Mouse (Mus musculus): ENCODE measurements around the gene Hist1h2bq. TPM values are rescaled to one million over a fixed set of nuclear protein-coding genes. Genes with fewer than 3 reads are reported as not detected.
"Not testable (repeated sequence)": the region's sequence is repeated elsewhere in the genome, so short reads cannot be mapped to it uniquely, and the experiment has no call there.

Hist1h2bq gene
- polyA plus RNA-seq, 1 experiment from 2014 or later: 25.2 TPM

DNA sequence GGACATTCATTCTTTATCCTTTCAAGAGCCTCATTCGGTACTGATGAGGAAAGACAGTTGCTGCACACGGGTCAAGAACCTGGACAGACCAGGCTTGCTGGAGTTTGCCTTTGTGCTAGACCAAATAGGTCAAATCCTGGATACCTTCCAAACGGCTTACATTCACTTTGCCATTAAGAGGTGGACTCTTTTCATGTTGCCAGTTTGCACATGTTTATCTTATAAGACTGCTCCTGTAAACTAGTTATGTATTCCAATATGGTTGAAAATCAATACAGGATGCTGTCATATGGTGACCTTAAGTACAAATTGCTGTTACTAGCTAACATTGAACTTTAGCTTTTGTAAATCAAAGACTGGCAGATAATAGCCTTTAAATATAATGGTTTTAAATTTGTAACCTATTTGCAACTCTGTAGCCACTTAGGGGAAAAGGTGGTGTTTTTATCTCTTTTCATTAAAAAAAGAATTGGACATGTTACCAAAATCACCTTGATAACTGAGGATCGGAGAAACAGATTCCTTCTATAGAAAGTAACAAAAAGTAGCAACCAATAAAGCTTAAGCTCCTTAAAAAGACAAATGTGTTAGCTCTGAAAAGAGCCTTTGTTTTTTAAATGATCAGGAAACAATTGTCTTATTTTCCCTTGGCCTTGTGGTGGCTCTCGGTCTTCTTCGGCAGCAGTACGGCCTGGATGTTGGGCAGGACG, 23.7 kb downstream of the Hist1h2bq start:
- DNase-seq (ENCODE audit: low spot score) (peak; percentile 69), ATAC-seq (ENCODE audit: insufficient number of reproducible peaks, low FRiP score, low TSS enrichment, low read depth) (no peak)
- peak overlapping the region; percentile 42 for H3K4me2 ChIP-seq (ENCODE audit: low read depth, severe bottlenecking)
- H3K27ac ChIP-seq (replicated peaks; ENCODE audit: low read depth, low read length): peak overlapping the region; percentile 93
- H3K4me1 ChIP-seq (ENCODE audit: control insufficient read depth, insufficient read depth, low read length): peaks cover 8% of the 10 kb centered on the region; the same call in 1 of the 2 replicates
- 7% methylated on average over 8 of the region's 8 CpGs for whole genome bisulfite sequencing
- H3K36me3 ChIP-seq (ENCODE audit: control insufficient read depth, insufficient read depth, low read length): no peaks in the 10 kb centered on the region
- H3K9ac ChIP-seq (ENCODE audit: low read length): peak overlapping the region; percentile 63
- H3K9me3 ChIP-seq (ENCODE audit: control insufficient read depth, low read length): no peaks in the 10 kb centered on the region
- peak overlapping the region; percentile 28 for H3K4me3 ChIP-seq (ENCODE audit: low read depth, low read length)
- H3K27me3 ChIP-seq (ENCODE audit: control insufficient read depth, insufficient read depth, low read length): no peaks in the 10 kb centered on the region

DNA sequence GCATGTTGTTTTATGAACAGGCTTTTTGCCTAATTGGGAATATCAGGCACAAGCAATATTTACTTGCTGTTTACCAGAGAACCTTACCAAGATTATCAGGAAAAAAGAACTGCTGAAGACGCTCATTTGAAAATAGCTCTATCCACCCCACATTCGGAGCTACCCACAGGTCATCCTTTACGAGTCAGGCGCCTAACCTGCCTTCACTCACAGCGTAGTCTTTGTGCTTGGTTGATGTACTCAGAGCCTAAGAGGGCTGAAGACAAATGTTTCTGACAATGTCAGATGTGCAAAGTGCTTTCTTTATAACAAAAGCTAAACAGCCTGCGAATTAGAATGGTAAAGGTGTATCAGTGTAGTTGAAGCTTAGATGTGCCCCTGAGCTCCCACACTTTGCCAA, 25.7 kb downstream of the Hist1h2bq start:
- Histone ChIP-seq H3K9me3 (ENCODE audit: control insufficient read depth, low read length) (no peaks in the 10 kb centered on the region), H3K4me1 (ENCODE audit: control insufficient read depth, insufficient read depth, low read length) (peaks cover 8% of the 10 kb centered on the region; the same call in 1 of the 2 replicates), H3K36me3 (ENCODE audit: control insufficient read depth, insufficient read depth, low read length) (no peaks in the 10 kb centered on the region), H3K27ac (replicated peaks; ENCODE audit: low read depth, low read length) (peak overlapping the region; percentile 89), H3K4me2 (ENCODE audit: low read depth, severe bottlenecking) (peak overlapping the region; percentile 50), H3K4me3 (ENCODE audit: low read depth, low read length) (no peak overlapping the region), H3K9ac (ENCODE audit: low read length) (peak overlapping the region; percentile 35), H3K27me3 (ENCODE audit: control insufficient read depth, insufficient read depth, low read length) (no peaks in the 10 kb centered on the region)
- ATAC-seq (ENCODE audit: insufficient number of reproducible peaks, low FRiP score, low TSS enrichment, low read depth): no peak
- WGBS: 27% methylated on average over 6 of the region's 6 CpGs
- DNase-seq (ENCODE audit: low spot score): peak; percentile 27

DNA sequence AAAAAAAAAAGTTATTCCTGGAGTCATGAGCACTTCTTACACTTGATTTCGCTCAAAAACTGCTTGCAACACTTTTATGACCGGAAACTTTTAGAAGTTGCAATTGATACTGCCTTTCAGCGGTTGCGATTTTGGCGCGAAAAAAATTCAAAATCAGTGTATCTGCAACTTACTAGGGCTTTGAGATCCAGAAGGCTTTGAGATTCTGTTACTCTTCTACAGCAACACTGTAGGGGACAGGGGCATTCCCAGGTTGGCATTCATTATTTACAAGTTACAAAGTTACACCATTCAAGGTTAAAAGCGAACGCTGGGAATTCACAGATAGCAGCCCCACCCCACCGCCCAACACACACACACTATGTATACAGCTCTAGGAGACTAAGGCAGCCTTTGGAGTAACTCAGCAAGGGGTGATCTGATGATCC, 26.2 kb downstream of the Hist1h2bq start:
- Histone ChIP-seq H3K4me1 (ENCODE audit: control insufficient read depth, insufficient read depth, low read length) (peaks cover 8% of the 10 kb centered on the region; the same call in 1 of the 2 replicates), H3K4me2 (ENCODE audit: low read depth, severe bottlenecking) (peak overlapping the region; percentile 50), H3K27ac (replicated peaks; ENCODE audit: low read depth, low read length) (peak overlapping the region; percentile 89), H3K36me3 (ENCODE audit: control insufficient read depth, insufficient read depth, low read length) (no peaks in the 10 kb centered on the region), H3K9me3 (ENCODE audit: control insufficient read depth, low read length) (no peaks in the 10 kb centered on the region), H3K4me3 (ENCODE audit: low read depth, low read length) (peak overlapping the region; percentile 36), H3K27me3 (ENCODE audit: control insufficient read depth, insufficient read depth, low read length) (no peaks in the 10 kb centered on the region), H3K9ac (ENCODE audit: low read length) (peak overlapping the region; percentile 35)
- ATAC-seq (ENCODE audit: insufficient number of reproducible peaks, low FRiP score, low TSS enrichment, low read depth): no peak
- WGBS: 3% methylated on average over 9 of the region's 9 CpGs
- DNase-seq (ENCODE audit: low spot score): peak; percentile 65

DNA sequence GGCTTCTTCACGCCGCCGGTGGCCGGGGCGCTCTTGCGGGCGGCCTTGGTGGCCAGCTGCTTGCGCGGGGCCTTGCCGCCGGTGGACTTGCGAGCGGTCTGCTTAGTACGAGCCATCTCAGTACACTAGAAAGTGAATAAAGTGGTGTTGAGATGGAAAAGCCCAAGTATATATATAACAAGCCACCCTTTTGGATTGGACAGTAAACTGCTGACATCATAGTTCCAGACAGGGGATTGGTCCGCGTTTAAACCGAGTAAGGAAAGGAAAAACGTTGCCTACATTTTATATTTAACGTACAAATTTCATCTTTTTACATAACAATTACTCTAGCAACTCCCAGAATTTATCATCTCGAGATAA, 26.8 kb downstream of the Hist1h2bq start, which contains the start of gene Hist1h3i:
Gene Hist1h3i, minus strand, starts transcription at position 116 of the 363 bp plus-strand sequence.
- Histone ChIP-seq H3K36me3 (ENCODE audit: control insufficient read depth, insufficient read depth, low read length) (no peaks in the 10 kb centered on the region), H3K4me1 (ENCODE audit: control insufficient read depth, insufficient read depth, low read length) (peaks cover 8% of the 10 kb centered on the region; the same call in 1 of the 2 replicates), H3K9me3 (ENCODE audit: control insufficient read depth, low read length) (no peaks in the 10 kb centered on the region), H3K4me3 (ENCODE audit: low read depth, low read length) (peak within 1 kb of the TSS; percentile 36), H3K4me2 (ENCODE audit: low read depth, severe bottlenecking) (peak within 1 kb of the TSS; percentile 56), H3K27me3 (ENCODE audit: control insufficient read depth, insufficient read depth, low read length) (no peaks in the 10 kb centered on the region), H3K9ac (ENCODE audit: low read length) (peak within 1 kb of the TSS; percentile 61), H3K27ac (replicated peaks; ENCODE audit: low read depth, low read length) (peak within 1 kb of the TSS; percentile 89)
- under 1% methylated on average over 13 of the region's 20 CpGs for WGBS
- ATAC-seq (ENCODE audit: insufficient number of reproducible peaks, low FRiP score, low TSS enrichment, low read depth) (peak; percentile 69; the same call in 1 of the 2 replicates), DNase-seq (ENCODE audit: low spot score) (peak; percentile 50)

DNA sequence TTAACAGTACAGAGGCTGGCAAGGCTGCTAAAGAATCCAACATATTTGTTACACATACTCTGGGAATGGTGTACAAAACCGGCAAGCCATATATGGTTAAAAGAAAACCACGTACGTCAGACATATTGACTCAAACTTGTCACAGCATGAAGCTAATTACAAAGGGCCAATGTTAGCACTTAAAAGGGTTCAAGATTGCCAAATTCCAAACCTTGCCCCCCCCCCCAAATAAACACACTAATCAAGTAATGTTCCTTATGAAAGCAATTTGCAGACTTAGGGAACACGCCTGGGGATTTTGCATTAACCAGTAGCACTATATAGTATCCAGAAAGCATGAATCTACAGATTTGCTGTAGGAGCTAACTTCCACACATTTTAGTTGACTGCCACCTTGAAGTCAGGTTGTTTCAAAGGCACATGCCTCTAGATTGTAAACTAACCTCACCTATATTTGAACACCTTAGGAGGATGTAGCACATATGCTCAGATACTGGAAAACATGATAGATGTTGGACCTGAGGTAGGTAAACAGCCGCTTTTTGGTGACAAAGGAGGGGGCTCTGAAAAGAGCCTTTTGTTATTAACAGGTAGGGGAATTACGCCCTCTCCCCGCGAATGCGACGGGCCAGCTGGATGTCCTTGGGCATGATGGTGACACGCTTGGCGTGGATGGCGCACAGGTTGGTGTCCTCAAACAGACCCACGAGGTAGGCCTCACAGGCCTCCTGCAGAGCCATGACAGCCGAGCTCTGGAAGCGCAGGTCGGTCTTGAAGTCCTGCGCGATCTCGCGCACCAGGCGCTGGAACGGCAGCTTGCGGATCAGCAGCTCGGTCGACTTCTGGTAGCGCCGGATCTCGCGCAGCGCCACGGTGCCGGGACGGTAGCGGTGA, 27.4 kb downstream of the Hist1h2bq start:
- Histone ChIP-seq H3K27ac (replicated peaks; ENCODE audit: low read depth, low read length) (peak overlapping the region; percentile 88), H3K4me3 (ENCODE audit: low read depth, low read length) (peak overlapping the region; percentile 36), H3K4me2 (ENCODE audit: low read depth, severe bottlenecking) (peak overlapping the region; percentile 56), H3K9ac (ENCODE audit: low read length) (peak overlapping the region; percentile 61)
- under 1% methylated on average over 12 of the region's 35 CpGs for WGBS
- peak; percentile 73 for DNase-seq (ENCODE audit: low spot score)
- not testable (repeated sequence) for H3K27me3 ChIP-seq (ENCODE audit: control insufficient read depth, insufficient read depth, low read length); ATAC-seq (ENCODE audit: insufficient number of reproducible peaks, low FRiP score, low TSS enrichment, low read depth); H3K36me3 ChIP-seq (ENCODE audit: control insufficient read depth, insufficient read depth, low read length); H3K4me1 ChIP-seq (ENCODE audit: control insufficient read depth, insufficient read depth, low read length); H3K9me3 ChIP-seq (ENCODE audit: control insufficient read depth, low read length)

DNA sequence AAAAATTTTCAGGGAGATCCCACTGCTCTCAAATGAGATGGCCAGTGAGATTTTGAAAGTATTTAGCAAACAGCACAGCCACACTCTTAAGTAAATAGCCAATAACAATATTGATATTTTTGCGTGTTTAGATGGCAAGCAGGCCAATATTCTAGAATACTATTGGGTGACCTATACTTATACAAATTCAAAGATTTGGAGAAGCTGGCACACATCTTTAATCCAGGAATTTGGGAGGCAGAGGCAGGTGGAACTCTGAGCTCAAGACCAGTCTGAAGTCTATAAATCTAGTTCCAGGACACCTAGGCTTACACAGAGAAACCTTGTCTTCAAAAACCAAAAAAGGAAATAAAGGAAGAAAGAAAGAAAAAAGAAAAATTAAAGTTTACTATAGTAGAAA, 28.4 kb downstream of the Hist1h2bq start:
- peaks cover 8% of the 10 kb centered on the region; the same call in 1 of the 2 replicates for H3K4me1 ChIP-seq (ENCODE audit: control insufficient read depth, insufficient read depth, low read length)
- H3K4me3 ChIP-seq (ENCODE audit: low read depth, low read length): no peak overlapping the region
- H3K9ac ChIP-seq (ENCODE audit: low read length): no peak overlapping the region
- no peak overlapping the region for H3K4me2 ChIP-seq (ENCODE audit: low read depth, severe bottlenecking)
- H3K9me3 ChIP-seq (ENCODE audit: control insufficient read depth, low read length): no peaks in the 10 kb centered on the region
- 95% methylated on average over 1 of the region's 1 CpGs for WGBS
- no peaks in the 10 kb centered on the region for H3K27me3 ChIP-seq (ENCODE audit: control insufficient read depth, insufficient read depth, low read length)
- H3K27ac ChIP-seq (replicated peaks; ENCODE audit: low read depth, low read length): no peak overlapping the region
- no peak for ATAC-seq (ENCODE audit: insufficient number of reproducible peaks, low FRiP score, low TSS enrichment, low read depth)
- H3K36me3 ChIP-seq (ENCODE audit: control insufficient read depth, insufficient read depth, low read length): no peaks in the 10 kb centered on the region
- DNase-seq (ENCODE audit: low spot score): no peak

DNA sequence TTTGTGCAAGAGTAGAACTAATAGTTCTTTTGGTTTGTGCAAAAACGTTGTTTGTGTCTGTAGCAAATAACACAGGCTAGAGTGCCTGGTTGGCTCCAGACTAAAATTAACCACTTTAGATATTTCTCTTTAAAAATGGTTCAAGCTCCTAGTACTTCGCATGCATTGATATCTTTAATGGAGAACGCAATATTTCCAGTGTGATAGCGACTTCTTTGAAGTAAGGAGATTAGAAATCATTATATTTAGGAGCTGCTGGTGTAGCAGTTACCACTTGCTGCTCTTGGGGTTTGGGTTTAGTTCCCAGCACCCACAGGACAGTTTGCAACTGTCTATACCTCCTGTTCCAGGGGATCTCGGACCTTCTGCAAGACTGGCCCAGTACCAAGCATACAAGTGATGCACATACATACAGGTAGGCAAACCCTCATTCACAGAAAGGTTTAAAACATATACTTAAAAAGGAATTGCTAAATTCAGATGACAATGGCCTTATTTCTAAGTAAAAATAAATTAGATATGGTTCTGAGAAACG, 28.9 kb downstream of the Hist1h2bq start:
- WGBS: 42% methylated on average over 6 of the region's 6 CpGs
- no peaks in the 10 kb centered on the region for H3K9me3 ChIP-seq (ENCODE audit: control insufficient read depth, low read length)
- H3K4me2 ChIP-seq (ENCODE audit: low read depth, severe bottlenecking): peak overlapping the region; percentile 91
- peaks cover 8% of the 10 kb centered on the region; the same call in 1 of the 2 replicates for H3K4me1 ChIP-seq (ENCODE audit: control insufficient read depth, insufficient read depth, low read length)
- H3K27ac ChIP-seq (replicated peaks; ENCODE audit: low read depth, low read length): peak overlapping the region; percentile 100
- H3K9ac ChIP-seq (ENCODE audit: low read length): peak overlapping the region; percentile 45; the same call in 1 of the 2 replicates
- DNase-seq (ENCODE audit: low spot score): peak; percentile 41
- H3K36me3 ChIP-seq (ENCODE audit: control insufficient read depth, insufficient read depth, low read length): no peaks in the 10 kb centered on the region
- no peak for ATAC-seq (ENCODE audit: insufficient number of reproducible peaks, low FRiP score, low TSS enrichment, low read depth)
- H3K4me3 ChIP-seq (ENCODE audit: low read depth, low read length): no peak overlapping the region
- H3K27me3 ChIP-seq (ENCODE audit: control insufficient read depth, insufficient read depth, low read length): no peaks in the 10 kb centered on the region

Data from limb, embryonic 11.5 days (tissue).